Mouse (Mus musculus): ENCODE results near the gene Bcl2a1b. TPM values are rescaled to one million over a fixed set of nuclear protein-coding genes. Genes with fewer than 3 reads are reported as not detected.

The Bcl2a1b gene
- 1 to 10 TPM; 7.7 to 8.4 TPM for total RNA-seq (2023)

GRCm38 (mm10) chr9:89198969-89199416 is at the start of gene Bcl2a1b, which contains the start of gene Gm29094:
TSS of gene Bcl2a1b (plus strand) at chr9:89199209.
TSS of gene Gm29094 (plus strand) at chr9:89199379.

GRCm38 (mm10) chr9:89210353-89211064 is 11.5 kb downstream of the Bcl2a1b start, which contains the start of gene Mthfs:
TSS of gene Mthfs (plus strand) at chr9:89210676.

Other genes starting within 250 kb of the Bcl2a1b start
- gene Bcl2a1a, start 242.3 kb upstream of the Bcl2a1b start, total RNA-seq (2023) = 1 to 10 TPM; 4.7 to 7.7 TPM
- not detected for gene Trim43b, start 106.4 kb upstream of the Bcl2a1b start, total RNA-seq (2023)
- gene Gm29094, start 170 bp downstream of the Bcl2a1b start, total RNA-seq (2023) = not detected
- 10 to 100 TPM; 57.7 to 72.4 TPM for gene Mthfs, start 11.5 kb downstream of the Bcl2a1b start, total RNA-seq (2023)